Mouse (Mus musculus): ENCODE results near the gene Spint5.

DNA sequence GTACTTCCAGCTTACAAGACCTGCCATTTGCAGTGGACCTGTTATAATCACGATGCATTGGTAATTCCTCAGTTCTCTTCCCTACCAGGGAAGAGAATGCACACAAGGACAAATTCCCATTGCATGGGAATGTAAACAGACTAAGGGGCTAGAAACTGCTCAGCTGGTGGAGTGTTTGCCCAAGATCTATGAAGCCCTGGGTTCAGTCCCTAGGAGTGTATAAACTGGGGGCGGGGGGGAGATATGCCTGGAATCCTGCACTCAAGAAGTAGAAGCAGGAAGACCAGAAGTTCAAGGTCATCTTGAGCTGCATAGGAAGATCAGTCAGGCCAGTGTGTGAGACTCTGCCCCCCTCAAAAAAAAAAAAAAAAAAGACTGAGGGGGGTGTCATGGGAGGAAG lies 18.2 kb downstream of the Spint5 start:
- TF ChIP-seq CTCF (IDR thresholded peaks at IDR 0.05; ENCODE audit: insufficient read depth, low read length) (no peak), POLR2A (IDR thresholded peaks at IDR 0.05; ENCODE audit: borderline replicate concordance, extremely low read depth, low read depth, low read length) (no peak)
